In genomic region chr1:162570260-162570748, GRCm38 (mm10) we compare ENCODE assay signal across 8 mouse cellular contexts. TPM values are rescaled to one million over a fixed set of nuclear protein-coding genes. Genes with fewer than 3 reads are reported as not detected.
DNase-seq lines count a peak whose midpoint lies in the region; ATAC-seq lines count a peak whose summit lies in the region.

Vamp4 (plus strand) TSS chr1:162570515.

- H3K4me3 ChIP-seq in hindbrain, embryonic 15.5 days, result peak within 1 kb of the TSS; percentile 60
- H3K4me3 ChIP-seq in macrophage (ENCODE audit: inconsistent target), result peak within 1 kb of the TSS; percentile 62

- ATAC-seq in hindbrain, embryonic 15.5 days (ENCODE audit: low FRiP score, low read depth), result peak; percentile 98

- peak within 1 kb of the TSS; percentile 71 for H3K4me2 ChIP-seq in hindbrain, embryonic 15.5 days

- peak; percentile 96 for DNase-seq in R1 (ENCODE audit: low read depth, low spot score)
- peak; percentile 92 to 96 for DNase-seq in cerebellum, postnatal 25 days
- DNase-seq in frontal cortex, postnatal 25 days (ENCODE audit: low spot score in 2 of 2), result peak; percentile 80 to 82
- DNase-seq in left cerebral cortex, adult 18-20 months (ENCODE audit: low spot score in 2 of 2), result peak; percentile 86 to 92
- DNase-seq in right cerebral cortex, adult 18-20 months, result peak; percentile 94
- peak; percentile 74 for DNase-seq in urinary bladder, postnatal 10 days (ENCODE audit: low spot score)

- no peaks in the 10 kb centered on the region for H3K27me3 ChIP-seq in hindbrain, embryonic 15.5 days

- H3K79me2 ChIP-seq in macrophage (ENCODE audit: inconsistent target), result peaks cover 38% of the 10 kb centered on the region

- under 1% methylated on average over 41 of the region's 43 CpGs for WGBS in hindbrain, embryonic 15.5 days
- WGBS in macrophage (ENCODE audit: missing documents), result 2% methylated on average over 28 of the region's 43 CpGs

- H3K9ac ChIP-seq in hindbrain, embryonic 15.5 days, result peak within 1 kb of the TSS; percentile 87

- H3K9me3 ChIP-seq in hindbrain, embryonic 15.5 days, result no peaks in the 10 kb centered on the region

- H3K36me3 ChIP-seq in hindbrain, embryonic 15.5 days, result peaks cover 11% of the 10 kb centered on the region
- H3K36me3 ChIP-seq in macrophage (ENCODE audit: inconsistent target), result peaks cover 9% of the 10 kb centered on the region

- H3K4me1 ChIP-seq in hindbrain, embryonic 15.5 days (replicated peaks), result peaks cover 17% of the 10 kb centered on the region

- H3K27ac ChIP-seq in hindbrain, embryonic 15.5 days (replicated peaks), result peak within 1 kb of the TSS; percentile 92
- peak within 1 kb of the TSS; percentile 73 for H3K27ac ChIP-seq in macrophage

RNA-seq across cellular contexts. Expression of gene Vamp4, which starts in this region (rescaled TPM):
- polyA plus RNA-seq in hindbrain, embryonic 15.5 days (2015; fragmentation: Nextera tagmentation; extraction: Ambion mirVana), result 76.5 and 78.1 TPM in 2 replicates
- total RNA-seq in left cerebral cortex, adult 18-20 months (2021), result 100 to 1,000 TPM; 110 to 113 TPM
- total RNA-seq in macrophage (2018; cell fraction: chromatin; rRNA removed), result 100 to 1,000 TPM in 6 of 26 experiments, 10 to 100 TPM in 20; 23.2 to 128 (median 68.8) TPM
- 10 to 100 TPM; 36.2 to 71.7 (median 59.2) TPM for total RNA-seq in macrophage (2018; cell fraction: cytosol; rRNA removed)
- total RNA-seq in macrophage (2018; cell fraction: nucleus; rRNA removed), result 100 to 1,000 TPM in 1 of 26 experiments, 10 to 100 TPM in 25; 23.7 to 111 (median 46.9) TPM
- 46.2 to 109 TPM (median 66.1 TPM) in 3 replicates for polyA plus RNA-seq in macrophage (2018)

Comparison
In these comparisons a context has a peak if more than half of its experiments do, and no peak if none do; other contexts are left out.
1. Peak in every context shown above with its lines: DNase-seq, ATAC-seq, H3K4me3 ChIP-seq and H3K27ac ChIP-seq.